Mouse (Mus musculus): ENCODE measurements around the gene Ldlrap1.

Ldlrap1 gene

DNA sequence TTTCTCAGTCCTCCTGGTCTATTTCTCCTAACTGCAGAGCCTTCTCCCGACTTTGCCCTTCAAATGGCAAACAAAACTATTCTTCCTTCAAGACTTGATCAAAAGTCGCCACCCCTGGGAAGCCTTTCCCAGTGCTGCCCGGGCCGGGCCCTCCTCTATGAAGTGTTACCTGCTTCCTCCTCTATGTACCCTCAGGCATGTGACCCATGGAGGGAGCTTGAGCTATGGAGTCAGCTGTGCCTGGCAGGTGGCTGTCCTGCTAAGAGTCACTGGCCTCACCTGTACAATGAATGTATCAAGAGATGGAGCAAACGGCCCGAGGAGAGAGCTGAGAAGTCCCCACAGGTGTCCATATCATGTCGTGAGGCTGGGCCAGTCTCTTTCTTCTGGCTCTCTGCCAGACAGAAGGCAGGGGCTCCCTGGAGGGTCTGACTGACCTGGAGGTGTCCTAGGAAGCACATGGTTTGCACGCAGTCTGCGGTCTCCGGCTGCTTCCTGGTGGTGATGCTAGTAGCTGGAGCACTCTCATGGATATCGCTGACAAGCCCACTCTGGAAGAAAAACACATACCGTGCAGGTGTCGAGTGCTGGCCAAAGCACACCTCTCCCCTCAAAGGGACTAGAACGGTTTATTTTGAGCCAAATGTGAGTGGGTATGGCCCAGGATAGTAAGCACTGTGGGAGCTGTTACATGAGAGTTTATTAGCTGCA lies 7.6 kb upstream of the Ldlrap1 start:
- DNase-seq: peak in 1 of 2 experiments; percentile 19

DNA sequence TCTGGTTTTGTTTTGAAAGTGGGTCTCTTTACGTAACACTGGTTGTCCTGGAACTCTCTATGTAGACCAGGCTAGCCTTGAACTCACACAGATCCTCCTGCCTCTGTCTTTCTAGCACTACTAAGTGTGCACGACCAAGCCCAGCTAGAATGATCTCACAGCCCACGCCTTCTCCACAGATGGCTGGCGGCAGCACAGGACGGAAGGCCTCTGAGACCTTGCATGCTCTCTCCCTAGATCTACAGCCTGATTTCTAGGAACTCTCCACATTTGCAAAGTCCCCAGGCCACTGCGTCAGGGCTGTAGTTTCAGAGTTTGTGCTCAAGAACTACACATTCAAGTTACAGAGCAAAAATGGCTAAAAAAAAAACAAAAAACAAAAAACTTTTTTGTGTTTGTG lies 6.3 kb upstream of the Ldlrap1 start:
- DNase-seq: peak in 1 of 2 experiments; percentile 8

DNA sequence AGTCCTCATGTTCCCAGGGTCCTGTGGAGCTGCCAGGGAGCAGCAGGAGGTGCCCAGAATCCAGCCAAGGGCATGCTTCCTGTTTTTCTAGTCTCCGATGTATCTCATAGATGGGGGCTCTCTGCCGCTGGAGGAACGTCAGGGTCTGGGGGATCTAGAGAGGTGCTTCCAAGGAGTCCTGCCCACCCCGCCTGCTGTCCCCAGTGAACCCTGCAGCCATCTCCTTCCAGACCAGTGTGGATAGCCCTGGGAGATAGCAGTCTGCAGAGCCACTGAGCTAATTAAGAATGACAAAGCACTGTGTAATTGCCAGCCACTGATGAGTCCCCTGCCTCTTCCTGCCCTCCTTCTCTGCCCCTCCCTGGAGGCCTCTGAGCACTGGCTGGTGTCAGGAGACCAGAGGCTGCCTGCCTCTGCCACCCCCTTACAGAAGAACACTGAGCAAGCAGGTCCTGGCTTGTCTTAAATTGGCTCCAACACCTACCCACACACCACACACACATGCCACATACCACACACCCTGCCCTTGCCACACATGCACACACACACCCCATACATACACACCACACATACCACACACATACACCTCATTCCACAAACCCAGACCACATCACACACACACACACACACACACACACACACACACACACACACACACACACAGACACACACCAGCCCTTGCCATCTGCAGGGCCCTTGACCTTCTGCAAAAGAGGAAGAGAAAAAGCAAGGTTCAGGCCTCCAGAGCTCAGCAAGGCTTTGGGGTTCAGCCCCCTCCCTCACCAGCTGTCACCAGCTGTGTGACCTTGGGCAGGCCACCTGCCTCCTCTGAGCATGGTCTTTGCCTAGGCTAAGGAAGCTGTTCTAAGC lies 5.2 kb upstream of the Ldlrap1 start:
- DNase-seq: peak in 1 of 2 experiments; percentile 10

DNA sequence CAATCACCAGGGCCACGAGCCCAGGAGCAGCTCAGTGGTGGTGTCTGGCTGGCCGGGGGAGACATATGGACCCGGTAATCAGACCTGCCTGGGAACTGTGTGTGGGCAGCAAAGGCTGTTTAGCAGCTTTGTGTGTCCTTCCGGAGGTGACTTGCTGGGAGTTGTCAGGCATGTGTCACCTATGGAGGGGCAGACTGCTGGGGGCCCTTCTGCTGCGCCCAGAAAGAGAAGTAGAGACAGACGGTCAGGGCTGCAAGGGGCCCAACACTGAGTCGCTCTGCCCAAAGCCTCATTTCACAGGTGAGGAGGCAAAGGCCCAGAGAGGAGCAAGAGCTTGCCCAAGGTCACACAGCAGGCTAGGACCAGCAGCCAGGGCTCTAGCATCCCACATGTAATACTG lies 2.1 kb upstream of the Ldlrap1 start:
- no peak for DNase-seq

DNA sequence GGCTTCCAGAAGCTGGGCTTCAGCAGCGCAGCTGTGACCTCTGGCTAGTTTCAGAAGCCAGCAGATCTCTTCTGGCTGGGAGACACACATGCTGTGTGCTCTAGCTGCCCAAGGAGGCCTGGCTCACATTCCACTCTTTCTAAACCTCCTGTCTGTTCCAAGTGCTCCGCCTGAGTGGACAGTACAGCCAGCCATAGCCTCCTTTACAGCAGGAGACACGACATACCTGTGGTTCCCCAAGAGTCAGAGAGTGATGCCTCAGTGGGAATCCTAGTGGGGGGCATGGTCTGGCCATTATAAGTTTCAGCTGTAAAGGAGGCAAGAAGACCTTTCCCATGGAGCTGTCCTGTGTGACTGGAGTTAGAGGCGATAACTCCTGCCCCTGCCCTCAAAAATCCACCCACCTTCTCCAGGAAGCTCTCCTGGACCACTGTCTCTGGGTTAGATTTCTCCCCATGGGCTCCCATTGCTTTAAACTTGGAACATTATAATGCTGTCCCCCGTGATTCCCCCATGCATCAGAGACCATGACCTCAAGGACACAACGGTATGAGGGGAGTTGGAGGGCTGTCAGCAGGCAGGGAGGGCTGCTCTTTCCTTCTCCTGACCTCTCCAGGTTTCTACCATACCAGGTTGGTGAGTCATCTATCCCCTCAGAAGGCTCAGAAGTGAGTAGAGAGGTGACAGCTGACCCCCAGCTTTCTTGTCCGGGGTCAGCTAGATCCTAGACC lies 1.4 kb upstream of the Ldlrap1 start:
- DNase-seq: peak in 1 of 2 experiments; percentile 30

DNA sequence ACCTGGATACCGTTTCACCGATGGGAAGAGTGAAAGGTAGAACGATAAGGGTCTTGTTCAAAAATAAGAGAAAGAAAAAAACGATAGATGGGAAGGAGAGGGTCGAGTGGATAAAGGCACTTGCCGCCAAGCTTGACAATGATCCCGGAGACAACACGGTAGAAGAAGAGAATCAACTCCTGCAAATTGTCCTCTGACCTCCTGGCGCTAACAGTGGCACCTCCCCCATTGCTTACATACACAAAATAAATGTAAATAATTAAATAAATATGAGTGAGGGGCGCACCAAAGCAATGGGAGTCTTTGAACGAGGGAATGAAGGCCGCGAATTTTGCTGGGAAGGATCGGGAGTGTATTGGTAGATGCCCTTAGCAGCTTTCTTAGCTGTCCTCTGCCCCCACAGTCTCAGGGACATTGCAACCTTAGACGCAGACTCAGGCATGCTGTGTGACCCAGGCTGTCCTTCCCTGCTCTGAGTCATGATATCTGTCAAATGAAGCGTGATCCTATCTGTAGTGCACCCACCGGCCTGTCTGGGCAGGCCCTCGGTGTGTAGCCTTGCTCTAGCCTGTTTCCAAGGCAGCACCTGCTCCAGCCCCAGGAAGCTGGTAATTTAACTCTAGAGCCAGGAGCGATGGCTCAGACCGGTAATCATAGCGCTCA lies 533 bp upstream of the Ldlrap1 start:
- DNase-seq: peak in 1 of 2 experiments; percentile 21

DNA sequence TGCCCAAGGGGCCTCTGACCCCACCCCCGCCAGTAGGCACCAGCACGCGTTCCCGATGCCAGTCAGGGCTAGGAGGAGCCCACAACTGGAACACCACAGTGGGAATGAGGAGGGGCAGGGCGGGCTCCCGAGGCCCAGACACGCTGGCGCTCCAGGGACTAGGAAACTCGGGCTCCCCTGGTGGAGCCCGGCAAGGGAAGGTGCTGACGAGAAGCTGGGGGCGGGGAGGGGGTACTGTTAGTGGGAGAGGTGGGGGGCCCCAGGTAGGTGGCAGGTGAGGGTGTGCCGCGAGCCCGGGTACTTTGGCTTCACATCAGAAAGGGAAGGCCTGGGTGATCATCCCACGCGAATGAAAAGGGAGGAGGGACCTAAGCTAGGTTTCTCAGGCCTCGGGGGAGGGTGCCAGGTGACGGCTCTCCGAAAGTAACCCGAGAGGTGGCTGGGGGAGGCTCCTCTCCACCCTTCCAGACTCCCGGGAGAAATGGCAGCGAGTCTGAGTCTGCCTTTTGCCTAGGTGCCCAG lies 859 bp downstream of the Ldlrap1 start:
- DNase-seq: peak; percentile 58 to 70

DNA sequence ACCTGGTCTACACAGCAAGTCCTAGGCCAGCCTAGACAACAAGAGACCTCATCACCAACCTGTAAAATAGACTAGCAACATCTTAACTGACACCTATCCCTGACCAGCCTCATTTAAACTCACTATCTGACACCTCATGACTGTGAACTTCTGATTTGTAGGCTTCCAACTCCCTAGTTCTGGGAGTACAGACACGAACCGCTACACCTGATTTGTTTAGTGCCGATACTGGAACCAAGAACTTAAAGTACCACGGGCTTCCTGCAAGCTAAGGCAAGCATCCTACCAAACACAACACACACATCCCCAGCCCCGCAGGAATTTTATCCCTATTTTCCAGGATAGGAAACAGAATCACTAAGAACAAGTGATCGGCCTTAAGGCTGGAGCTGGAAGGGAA lies 1.5 kb downstream of the Ldlrap1 start:
- no peak for DNase-seq

DNA sequence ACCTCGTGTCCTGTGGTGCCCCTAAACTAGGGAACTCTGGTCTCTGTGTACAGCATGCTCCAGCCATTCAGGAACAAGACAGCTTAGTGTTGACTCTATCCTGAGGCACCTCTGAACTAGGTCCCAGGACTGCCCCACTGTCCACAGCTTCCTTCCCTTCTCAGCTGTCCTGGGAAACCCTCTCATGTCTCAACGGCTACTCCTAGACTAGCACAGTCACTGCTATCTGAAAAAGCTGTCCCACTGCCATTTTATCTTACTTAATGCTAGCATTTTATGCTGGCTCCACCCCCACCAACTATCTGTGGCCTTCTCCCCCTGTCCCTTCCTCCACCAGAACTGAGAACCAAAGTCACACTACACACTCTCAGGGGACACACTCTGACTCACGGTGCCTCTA lies 3.5 kb downstream of the Ldlrap1 start:
- no peak for DNase-seq

DNA sequence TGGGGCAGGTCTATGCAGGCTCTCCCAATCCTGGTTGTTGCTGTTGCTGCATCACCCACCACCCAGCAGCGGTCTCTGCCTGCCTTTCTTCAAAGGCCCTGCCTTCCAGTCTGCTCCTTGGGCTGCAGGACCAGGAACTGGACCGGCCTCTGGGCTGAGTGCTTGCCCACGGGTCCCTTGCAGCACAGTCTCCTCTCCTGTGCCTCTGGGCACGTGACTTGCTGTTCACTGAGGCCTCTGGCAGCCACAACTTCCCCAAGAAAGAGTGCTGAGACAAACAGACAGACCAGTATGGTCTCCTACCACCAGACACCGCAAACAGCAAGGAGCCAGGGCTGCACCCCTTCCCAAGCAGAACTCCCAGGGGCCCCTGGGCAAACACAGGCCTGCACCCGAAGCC lies 5.5 kb downstream of the Ldlrap1 start:
- DNase-seq: no peak

DNA sequence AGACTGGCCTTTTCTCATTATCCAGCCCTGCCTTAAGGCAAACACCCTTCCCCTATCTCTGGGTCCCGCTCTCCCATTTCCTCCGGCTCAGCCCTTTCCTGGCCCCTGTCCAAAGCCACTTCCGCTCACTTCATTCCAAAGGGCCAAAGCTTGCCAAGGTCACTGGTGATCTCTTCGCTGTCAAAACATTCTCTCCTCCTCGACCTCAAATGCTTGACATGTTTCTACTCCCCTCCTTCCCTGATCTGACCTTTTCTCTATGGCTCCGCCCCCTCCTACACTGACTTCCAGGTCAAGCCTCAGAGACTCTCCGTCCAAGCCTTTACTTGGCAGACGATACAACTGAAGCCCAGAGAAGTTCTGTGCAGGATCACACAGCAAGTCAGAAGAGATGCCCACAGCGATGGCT lies 7.0 kb downstream of the Ldlrap1 start:
- peak; percentile 89 to 92 for DNase-seq

DNA sequence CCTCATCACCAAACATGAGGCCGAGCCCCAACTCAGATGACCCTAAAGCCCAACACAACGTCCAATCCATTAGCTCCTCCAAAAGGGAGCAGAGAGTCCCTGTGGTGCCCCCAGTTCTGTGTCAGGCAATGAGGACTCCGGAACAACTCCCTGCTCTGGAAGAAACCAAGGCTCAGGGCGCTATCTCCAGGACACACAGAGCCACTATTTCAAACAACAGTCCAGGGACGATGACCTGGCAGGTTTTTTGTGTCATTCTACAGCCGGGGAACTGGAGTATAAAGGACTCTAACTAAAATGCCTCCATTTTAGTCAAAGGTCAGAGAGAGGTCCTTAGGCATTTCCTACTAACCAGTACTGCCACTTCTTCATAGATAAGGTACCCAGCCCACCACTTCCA lies 7.5 kb downstream of the Ldlrap1 start:
- no peak for DNase-seq

DNA sequence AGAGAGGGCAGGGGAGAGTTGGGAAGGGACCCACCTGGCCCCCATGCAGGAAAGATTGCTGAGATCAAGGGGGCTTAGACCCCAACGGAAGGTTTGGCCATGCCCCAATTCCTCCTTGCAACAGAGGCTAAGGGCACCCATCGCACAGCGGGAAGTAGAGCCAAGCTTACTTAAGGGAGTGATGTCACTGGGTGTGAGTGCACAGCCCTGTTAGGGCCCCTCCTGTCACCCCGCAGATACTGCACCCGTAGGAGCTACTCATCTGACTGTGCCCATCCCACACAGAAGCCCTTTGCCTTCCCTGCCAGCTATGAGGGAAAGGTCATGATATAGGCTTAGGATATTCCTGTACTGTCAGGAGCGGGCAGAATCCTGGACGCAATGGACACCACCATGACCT lies 8.3 kb downstream of the Ldlrap1 start:
- no peak for DNase-seq

DNA sequence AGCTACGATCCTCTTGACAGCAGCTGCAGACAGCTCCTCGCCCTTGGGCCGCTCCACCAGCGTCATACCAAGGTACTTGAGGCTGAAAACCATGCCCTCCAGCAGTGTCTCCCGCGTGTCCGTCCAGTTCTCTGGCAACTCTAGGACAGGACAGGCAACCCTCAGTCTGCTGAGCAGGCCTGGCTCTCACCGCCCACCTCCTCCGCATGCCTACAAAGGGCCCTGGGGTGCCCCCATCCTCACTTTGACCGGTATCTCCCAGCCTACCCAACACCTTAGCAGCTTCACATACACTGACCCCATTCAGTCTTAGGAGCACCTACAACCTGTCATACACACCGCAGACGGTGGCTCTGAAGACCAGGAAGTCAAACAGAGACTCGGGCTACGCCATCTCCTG lies 8.9 kb downstream of the Ldlrap1 start:
- no peak for DNase-seq

DNA sequence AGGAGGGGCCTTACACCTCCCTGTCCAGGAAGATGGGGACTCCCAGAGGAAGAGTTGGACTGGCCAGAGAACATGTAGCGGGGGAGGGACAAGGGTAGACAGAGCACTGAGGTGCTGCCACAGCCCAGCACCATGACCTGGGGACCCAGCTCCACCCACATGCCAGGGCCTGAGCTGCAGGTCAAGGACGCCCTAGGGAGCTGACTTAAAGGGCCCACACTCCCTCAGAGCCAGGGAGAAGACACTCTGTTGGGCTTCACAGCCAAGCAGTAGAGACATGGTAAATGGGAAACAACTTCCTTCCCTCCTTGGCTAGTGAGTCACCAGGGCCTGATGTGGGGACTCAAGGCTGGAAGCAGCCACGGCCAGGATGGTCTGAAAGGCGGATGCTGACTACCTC lies 9.5 kb downstream of the Ldlrap1 start:
- DNase-seq: no peak

DNA sequence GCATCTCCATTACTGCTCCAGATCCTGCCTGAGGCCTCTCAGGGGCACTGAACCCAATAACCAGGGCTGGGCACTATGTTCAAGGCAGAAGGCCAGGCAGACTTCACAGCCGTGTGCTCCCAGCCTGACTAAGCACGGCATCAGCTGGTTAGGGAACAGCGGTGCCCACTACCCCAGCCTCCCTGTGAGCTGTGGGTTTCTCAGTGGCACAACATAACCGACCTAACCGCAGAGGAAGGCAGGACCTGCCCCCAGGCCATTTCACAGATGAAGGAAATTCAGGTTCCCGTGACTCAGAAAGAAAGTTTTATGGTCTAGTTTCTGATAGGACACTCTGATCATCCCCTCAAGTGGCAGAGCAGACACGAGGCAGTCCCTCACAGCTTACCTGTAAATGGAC lies 10.9 kb downstream of the Ldlrap1 start:
- DNase-seq: no peak

DNA sequence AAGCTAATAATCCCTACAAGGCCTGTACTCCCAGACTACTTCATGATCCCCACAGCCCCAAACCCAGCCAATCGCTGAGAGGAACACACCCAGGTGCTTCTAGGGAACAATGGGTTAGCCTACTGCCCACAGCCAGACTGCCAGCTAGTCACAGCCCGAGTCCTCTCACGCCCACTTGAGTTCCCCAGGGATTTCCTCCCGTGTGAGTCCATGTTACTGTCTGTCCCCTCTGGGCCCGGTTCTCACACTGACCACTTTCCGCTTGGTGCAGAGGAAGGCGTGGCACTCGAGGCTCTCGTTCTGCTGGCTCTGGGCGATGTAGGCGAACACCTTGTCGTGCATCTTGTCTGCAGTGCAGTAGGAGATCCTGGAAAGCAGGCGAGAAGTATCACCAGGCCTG lies 12.9 kb downstream of the Ldlrap1 start:
- DNase-seq: no peak

DNA sequence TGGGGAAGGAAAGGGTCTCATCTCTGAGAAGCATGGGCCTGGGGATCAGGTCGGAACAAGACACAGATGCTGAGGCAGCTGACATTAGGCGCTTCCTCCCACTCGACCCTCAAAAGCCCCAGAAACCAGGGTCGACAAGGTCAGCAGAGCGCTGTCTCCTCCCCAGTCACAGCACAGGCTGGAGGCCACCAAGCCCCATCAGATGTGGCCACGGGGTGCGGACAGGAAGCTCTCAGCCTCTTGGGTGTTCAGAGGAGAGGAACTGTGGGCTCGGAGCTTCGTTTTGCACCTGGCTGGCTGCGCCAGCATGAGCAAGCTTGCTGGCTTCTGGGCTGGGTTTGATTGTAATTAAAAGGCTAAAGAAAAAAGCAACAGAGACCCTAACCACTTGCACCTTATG lies 13.5 kb downstream of the Ldlrap1 start:
- DNase-seq: peak in 1 of 2 experiments; percentile 40

DNA sequence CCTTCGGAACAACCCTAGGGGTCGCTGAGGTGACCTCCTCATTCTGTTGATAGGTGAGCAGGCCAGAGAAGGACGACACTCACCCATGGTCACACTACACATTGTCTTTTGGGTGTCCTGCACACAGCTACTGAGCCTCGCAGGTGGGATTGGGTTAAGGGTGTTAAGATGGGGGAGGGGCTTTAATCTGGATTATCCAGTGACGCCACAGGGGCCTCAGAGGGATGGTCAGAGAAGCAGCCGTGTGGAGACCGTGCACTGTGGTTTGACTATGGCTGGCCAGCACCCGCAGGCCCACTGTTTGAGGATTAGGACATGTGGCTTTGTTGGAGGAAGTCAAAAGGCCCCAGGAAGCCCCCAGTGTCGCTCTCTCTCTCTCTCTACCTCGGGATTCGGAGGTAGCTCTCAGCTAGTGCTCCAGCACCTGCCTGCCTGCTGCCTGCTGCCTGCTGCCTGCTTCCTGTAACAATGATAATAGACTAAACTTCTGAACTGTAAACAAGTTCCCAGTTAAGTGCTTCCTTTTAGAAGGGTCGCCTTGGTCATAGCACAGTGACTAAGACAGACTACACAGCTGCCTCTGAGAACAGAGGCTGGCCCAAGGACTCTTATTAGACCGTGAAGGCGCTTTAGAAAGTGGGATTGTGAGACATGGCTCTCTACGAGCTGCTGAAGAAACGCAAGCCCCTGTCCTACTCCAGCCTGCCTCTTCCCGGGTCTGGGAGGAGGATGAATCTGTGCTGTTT lies 14.1 kb downstream of the Ldlrap1 start:
- peak in 1 of 2 experiments; percentile 28 for DNase-seq

DNA sequence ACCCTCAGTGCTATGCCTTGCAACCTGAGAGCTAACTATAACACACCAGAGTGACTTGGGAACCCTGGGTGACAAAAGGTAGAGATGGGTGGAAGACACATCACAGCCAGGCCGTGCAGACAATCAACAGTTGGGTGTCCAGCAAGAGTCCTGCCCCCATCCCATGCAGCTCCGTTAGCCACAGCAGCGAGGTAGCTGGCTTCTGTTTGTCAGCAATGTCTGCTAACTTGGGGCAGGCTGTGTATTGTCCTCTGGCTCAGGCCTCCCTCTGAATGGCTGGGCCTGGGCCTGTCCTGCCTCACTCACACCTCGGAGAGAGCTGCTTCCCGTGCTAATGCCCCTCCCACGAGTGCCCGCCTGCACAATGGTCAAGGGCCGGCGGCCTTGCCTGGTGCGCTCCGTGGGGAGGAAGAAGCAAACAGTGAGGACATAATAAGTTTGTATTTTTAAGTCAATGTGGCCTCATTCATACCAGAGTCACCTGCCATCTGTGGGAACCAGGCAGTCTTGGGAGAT lies 14.9 kb downstream of the Ldlrap1 start:
- peak in 1 of 2 experiments; percentile 38 for DNase-seq

DNA sequence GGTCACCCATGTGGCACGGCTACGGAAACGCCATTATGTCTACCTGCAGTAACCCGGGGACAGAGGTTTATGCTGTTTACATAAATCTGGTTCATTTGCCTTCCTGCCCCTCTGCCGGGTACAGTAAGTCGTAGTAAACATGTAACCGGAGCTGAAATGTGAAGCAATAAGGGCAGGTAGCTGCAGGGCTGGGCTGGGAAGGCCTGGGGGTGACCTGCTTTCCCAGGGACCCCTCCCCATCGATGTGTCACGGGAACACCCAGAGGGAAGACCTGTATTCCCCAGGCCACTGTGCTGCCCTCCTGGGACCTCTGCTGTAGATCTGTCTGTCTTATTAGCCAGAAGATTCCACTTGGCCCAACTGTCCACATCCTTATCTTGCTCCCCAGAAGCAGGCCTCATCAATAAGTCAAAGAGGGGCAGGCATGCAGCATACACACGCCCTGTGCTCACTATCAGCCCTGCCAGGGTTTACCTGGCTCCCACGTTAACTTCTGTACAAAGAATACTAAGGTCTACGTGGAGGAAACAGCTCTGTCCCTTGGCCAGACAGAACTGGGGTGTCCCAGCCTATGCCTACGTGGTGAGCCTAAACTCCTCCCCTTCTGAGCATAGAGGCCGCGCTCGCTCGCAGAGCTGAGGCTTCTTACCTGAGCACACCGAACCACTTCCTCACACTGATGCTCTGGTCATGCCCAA lies 16.0 kb downstream of the Ldlrap1 start:
- DNase-seq: no peak
